Mouse (Mus musculus) neural tube, embryonic 10.5 days (tissue): ENCODE measurements around the gene Psmd9.

Source experiments
- DNase-seq: peaks from one replicate; pipeline ENCODE4 v3.0.0-alpha.2; 2017; ENCODE audit warnings: low spot score; ENCODE audit errors: extremely low spot score

The Psmd9 gene

DNA sequence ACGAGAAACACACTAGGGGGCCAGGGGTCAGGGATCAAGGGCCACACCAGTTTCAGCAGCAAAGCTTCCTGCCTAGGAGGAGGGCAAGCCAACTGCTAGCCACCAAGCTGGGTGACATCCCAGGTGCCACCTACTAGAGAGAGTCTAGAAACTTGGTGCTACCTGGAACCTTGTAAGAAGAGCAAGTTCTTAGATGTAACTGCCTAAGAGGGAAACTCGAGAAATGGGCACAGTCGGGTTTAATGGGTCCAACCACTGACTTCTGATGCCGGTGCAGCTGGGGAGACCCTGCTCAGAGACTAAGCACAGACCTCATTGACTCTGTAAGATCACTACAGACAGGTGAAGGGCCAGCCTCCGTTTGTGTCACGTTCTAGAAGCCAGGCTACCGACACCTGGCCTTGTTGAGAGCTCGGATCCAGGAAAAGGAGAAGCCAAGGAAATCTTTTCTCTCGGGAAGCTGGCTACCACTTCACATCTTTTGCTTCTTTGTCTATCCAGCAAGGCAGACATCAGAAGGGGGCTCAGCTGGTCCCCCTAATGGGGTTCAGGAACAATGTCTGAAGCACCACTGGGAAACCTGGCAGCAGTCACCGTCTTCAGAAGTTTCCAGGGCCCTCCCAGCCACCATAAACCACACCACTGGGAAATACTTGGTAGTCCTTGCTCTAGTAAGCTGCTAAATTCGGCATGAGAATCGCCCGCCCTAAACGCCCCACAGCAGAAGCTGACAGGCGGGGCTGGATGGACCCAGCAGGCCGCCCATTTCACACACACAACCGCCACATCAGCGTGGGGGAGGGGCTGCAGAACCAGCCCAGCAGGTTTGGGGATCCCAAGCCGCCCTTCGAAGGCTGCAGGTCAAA lies 31.9 kb upstream of the Psmd9 start:
- peak; percentile 79 for DNase-seq

DNA sequence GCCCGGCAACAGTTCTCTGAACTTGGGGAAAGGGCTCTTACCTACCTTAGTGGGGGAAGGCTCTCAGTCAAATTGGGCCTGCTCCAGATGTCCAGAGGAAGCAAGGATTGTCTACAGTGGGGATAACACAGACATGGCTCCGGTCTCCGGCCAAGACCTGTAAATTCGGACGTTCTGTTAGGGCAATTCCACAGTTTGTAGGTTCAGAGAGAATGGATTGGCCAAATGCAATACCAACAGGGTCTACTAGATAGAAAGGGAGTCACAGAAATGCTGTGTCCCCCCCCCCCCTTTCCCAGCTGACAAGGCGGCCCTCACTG lies 31.3 kb upstream of the Psmd9 start:
- DNase-seq, result no peak

DNA sequence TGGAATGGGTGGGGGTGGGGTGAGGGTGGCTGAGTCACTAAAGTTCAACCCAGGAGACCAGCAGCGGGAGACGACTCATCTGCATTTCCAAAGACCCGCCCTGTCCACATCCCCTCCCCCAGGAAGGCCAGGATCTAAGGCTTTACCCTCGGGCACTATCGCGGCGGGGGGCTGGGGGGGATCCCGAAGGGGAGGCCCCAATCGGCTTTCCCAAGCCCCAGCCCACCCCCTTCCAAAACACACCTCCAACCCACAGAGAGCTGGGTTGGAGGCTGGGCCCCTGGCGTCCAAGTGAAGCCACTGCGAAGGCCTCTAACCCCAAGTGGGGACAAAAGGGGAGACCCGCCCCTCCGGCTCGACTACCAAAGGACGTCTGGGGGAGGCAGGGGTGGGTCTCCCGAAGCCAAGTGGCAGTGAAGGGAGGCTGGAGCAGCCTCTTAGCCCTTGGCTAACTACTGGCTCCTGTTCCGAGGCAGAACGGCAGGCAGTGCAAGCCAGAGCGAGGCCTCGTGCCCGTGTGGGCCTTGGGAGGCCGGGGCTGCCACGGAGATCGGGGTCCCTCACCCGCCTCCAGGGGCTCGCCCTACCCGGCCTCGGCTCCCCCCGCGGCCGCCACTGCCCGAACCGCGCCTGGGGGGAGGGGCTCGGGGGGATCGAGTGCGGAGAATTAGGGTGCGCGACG lies 30.8 kb upstream of the Psmd9 start:
- DNase-seq, result peak; percentile 91

DNA sequence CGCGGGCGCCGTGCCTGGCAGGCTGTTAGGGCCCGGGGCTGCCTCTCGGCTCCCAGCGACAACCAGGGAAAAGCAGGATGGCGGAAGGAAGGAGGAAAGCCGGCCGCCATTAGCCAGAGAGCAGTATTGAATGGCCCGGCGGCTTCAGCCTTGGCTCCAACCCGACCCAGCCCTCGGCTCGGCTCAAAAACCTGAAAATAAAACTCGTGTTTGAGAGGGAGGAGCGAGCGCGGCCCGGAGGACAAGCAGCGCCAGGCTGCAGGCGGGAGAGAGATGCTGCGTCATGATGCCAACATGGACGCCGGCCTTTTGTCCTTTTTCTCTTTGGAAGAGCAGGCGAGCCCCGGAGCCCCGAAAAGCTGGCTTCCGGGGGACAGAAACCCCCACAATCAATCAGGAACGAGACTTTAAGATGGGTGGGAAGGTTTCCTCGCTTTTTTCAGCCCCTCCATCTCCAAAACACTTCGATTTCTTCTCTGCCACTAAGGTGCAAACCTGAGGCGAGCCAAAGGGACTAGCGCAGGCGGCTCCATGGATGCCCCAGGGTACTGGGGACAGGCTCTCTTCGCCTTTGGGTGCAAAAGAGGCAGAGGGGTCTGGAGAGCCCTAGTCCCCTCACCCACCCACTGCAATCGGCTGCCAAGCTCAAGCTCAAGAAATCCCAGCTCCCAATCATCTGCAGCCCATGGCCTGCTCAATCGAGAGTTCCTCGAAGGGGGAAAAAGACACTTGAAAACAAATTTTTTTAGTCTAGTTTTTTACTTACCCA lies 30.1 kb upstream of the Psmd9 start:
- DNase-seq, result peak; percentile 84

DNA sequence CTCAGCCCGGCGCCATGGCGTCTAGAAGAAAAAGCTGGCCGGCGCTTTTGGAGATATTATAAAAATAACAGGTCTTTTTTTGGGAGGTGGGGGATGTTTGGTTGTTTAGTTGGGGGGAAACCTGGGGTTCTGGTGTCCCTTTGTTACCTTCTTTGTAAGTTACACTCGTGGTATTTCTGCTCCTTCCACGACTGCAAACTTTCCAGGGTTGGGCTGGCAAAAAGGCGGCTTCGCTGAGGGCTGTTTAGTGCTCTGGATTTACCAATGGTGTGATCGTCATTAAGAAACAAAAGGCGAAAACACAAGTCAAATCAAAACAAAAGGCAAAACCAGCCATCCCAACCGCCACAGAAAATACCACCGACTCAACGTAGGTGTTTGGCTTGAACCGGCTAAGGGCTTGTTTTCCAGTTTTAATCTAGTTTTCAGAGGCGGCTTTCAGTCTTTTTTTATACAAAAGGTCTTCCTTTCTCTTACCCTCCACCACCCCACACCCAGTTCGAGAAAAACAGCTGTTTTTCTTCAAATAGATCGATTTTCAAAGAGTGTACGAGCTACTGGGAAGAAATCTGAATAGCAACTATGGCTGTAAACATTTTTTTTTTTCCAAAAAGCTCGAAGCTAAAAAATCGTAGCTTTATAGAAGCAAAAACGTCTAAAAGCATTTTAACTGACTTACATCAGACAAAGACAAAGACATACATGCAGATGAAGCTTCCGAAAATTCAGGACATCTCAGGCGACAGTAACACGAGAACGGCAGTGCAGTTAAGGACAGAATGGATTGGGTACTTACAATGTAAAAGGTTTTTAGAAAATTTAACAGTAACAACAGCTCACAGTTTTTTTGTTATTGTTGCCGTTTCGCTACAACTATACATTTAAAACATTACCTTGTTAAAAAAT lies 29.2 kb upstream of the Psmd9 start:
- DNase-seq, result peak; percentile 58

DNA sequence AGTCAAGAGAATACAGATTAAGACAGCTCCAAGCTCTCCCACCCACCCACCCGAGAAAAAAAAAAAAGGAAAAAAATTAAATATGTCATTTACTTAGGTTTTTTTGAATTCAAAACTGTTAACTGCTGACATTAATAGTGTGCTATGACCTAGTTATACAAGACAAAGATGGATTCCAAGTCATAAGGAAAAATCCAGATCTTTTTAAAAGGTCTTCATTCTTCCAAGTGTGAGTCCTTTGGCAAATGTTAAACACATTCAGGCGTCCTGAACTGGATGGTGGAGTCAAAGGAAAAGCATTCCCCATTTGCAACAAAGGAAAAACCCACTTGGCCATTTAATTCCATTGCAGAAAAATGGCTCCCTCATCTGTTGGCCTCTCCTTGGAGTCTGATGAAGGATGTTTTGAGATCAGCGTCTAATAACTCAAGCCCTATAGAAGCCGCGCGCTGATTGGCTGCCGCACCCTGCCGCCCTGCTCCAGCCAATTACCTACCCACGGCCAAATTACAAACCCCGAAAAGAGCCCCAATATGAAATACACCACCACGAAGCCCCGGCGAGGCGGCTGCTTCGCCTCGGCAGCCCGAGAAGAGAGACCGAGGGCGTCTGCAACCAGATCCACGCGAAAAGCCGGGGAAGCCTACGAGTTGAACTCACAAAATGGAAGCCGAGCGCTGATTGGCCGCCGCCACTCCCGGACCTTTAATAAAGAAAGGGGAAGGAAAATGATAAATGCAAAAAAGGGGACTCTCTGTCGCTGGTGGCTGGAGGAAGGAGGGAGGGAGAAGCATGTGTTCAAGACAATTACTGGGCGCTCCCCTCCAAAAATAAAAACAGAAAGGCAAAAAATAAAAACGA lies 28.3 kb upstream of the Psmd9 start:
- DNase-seq, result peak; percentile 92

DNA sequence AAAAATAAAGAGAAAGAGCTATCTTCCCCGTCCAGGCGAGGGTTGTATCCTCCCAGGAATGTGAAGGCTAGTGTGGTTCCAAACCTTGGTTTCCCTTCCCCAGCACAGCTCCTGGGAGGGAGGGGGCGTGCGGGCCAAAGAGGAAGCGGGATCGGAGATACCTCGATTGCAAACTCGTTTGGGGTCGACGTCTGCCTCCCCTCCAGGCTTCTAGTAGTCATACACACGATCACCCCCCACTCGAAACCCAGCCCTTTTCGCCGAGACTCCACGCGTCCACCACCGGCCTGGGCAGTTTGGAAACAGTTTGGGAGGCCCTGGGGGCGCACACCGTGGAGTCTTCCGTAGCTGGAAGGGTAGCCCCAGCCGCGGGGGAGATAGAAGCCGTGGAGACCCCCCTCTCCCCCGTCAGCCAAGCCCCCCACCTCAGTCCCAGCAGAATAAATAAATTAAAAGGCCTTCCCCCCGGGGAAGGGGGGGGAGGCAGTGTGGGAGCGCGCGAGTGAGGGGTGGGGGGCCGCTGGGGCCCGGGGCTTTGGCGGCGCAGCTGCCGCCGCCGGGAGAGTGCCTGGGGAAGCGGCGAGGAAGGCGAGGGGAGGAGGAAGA lies 27.6 kb upstream of the Psmd9 start:
- peak; percentile 80 for DNase-seq

DNA sequence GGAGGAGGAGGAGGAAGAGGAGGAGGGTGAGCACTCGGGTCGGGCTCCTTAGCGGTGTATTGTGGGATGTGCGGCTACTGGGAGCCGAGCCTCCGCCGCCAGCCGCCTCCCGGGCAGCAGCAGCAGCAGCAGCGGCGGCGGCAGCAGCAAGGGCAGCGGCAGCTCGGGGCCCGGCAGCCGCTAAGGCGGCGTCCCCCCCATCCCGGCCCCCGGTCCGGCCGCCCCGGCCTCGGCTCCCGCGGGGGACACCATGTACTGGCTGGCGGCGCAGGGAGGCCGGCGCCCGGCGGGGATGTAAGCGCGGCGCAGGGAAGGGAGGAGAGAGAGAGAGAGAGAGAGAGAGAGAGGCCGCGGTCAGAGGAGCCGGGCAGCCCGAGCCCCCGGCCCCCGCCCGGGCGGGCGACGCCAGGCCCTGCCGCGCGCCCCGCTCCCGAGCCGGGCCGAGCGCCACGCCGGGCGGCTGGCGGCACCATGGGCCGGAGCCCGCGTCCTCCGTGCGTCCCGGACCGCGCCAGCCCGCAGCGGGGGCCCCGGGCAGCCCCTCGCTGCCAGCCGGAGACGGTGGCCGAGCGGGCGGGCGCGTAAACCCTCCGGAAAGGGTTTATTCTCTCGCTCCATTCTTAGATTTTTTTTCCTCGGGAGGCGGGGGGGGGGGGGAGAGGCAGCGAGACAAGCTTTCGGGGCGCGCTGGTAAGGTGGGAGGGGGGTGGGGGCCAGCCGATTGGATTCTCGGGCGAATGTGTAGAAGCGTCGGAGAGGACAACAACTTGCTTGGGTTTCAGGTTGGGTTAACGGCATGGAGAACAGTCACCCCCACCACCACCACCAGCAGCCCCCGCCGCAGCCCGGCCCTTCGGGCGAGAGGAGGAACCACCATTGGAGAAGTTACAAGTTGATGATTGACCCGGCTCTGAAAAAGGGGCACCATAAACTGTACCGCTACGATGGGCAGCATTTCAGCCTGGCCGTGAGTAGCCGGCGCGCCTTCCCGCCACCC lies 26.8 kb upstream of the Psmd9 start, which contains the start of gene Setd1b:
Gene Setd1b, plus strand, starts transcription at position 33 of the 997 bp plus-strand sequence.
- peak; percentile 76 for DNase-seq

DNA sequence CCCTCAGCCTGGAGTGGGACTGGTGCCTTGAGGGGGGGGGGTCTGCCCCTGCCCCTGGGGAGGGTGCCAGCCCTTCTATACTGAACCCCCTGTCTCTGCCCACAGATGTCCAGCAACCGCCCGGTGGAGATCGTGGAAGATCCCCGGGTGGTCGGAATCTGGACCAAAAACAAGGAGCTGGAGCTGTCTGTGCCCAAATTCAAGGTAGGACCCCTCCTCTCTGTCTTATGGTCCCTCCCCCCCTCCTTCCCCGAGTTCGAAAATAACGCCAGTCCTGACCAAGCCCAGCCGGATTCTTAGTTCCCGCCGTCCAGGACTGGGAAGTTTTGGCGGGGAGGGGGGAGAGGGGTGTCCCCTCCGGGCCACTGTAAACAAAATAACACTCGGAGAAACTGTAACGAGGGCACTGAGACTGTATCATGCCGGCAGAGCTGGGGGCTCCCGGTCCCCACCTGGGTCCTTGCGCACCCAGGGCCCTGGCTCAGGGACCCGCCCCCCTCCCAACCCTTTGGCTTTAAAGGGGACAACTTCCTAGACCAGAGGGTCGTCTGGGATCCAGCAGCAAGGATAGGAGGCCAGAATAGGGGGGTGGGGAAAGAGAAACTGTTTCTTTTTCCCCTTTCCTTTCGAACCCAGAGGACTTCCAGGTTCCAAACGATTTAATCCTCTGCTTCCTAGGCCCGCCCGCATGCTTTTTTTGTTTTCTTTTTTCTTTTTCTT lies 25.8 kb upstream of the Psmd9 start:
- DNase-seq, result peak; percentile 53

DNA sequence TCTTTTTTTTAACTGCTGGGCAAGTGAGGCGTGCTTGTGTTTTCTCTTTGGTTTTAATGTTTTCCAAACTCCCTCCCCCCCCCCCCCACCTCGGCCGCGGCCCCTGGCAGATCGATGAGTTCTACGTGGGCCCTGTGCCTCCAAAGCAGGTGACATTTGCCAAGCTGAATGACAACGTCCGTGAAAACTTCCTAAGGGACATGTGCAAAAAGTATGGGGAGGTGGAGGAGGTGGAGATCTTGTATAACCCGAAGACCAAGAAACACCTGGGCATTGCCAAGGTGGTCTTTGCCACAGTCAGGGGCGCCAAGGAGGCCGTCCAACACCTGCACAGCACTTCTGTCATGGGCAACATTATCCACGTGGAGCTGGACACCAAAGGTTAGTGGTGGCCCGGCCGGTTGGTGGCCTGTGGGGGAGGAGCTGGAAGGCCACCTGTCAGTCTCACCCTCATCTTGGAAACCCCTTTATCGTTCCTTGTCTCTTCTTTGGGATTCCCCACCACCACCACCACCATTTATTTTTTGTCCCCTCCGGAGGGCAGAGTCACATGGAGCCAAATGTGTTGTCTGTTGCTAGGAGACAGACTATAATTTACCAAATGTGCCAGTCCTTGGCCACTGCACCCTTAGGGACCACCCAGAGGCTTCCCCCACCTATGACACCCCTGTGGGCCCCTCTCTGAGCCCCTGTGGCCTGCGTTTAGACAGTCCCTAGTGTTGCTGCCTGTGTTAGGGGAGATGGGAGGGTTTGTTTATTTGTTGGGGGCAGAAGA lies 25.1 kb upstream of the Psmd9 start:
- DNase-seq, result peak; percentile 31

DNA sequence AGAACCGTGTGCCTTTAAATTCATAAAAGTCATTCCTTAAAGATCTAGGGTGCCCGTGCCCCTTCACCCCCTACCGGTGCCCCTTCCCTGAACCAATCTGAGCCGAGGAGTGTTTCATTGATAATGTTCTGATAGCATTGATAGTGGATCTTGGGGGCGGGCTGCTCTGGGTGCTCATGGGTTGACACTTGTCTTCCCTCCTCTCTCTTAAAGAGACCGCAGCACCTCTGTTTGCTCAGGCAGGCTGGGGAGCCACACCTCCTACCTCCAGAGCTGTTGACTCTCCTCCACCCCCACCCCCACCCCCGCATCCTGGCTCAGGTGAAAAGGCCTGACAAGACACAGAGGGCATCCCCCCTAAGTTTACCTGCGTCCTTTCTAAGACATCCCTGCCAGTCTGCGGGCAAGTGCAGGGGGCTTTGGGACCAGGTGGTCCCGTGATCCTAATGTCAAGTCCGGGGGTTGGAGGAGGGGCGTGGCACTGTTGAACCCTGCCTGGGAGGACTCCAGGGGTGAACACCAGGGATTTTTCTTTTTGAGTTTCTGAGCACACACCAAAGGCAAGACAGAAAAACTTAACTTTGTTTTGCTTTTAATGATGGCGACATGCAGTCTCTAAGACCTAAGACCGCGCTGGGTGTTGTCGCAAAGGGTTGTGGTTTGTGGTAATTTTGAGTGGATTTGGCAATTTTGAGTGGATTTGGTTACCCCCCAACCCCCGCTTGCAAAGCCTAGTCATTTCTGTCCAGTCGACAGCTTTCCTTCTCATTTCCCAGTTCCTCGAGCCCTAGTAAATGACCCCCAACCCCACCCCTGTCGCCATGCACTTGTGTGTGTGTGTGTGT lies 24.2 kb upstream of the Psmd9 start:
- no peak for DNase-seq

DNA sequence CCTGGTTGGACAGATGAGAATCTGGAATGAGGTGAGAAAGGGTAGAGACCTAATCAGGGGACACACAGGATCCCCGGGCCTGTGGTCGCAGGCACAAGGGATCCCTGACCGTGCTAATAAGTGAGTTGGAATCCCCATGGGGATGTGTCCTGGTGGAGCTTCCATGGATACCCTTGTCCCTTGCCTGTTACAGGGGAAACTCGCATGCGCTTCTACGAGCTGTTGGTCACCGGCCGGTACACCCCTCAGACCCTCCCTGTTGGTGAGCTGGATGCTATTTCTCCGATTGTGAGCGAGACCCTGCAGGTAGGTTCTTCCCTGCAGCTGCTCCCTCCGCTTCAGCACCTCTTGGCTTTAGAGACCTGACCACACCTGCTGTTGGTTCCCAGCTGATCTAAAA lies 22.9 kb upstream of the Psmd9 start:
- DNase-seq, result no peak

DNA sequence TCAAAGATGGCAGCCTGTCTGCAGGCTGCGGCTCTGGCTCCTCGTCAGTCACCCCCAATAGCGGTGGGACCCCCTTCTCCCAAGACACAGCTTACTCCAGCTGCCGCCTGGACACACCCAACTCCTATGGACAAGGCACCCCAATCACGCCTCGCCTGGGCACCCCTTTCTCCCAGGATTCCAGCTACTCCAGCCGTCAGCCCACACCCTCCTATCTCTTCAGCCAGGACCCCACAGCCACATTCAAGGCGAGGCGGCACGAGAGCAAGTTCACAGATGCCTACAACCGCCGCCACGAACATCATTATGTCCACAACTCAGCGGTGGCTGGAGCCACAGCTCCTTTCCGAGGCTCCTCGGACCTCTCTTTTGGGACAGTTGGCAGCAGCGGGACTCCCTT lies 21.6 kb upstream of the Psmd9 start:
- no peak for DNase-seq

DNA sequence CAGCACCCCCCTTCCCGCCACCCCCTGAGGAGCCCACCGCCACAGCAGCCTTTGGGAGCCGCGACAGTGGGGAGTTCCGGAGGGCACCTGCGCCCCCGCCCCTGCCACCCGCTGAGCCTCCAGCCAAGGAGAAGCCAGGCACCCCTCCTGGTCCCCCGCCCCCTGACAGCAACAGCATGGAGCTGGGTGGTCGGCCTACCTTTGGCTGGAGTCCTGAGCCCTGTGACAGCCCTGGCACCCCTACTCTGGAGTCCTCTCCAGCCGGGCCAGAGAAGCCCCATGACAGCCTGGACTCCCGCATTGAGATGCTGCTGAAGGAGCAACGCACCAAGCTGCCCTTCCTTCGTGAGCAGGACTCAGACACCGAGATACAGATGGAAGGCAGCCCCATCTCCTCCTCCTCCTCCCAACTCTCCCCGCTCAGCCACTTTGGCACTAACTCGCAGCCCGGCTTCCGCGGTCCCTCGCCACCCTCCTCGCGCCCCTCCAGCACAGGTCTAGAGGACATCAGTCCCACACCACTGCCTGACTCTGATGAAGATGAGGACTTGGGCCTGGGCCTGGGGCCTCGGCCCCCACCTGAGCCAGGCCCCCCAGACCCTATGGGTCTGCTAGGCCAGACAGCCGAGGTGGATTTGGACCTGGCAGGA lies 21.0 kb upstream of the Psmd9 start:
- DNase-seq, result no peak
